Mouse (Mus musculus) forebrain, embryonic 13.5 days (tissue): Measurements from ENCODE around the gene Olfr470. TPM values are rescaled to one million over a fixed set of nuclear protein-coding genes. Genes with fewer than 3 reads are reported as not detected.
"Not testable (repeated sequence)": the region's sequence is repeated elsewhere in the genome, so short reads cannot be mapped to it uniquely, and the experiment has no call there.

Source experiments
- ATAC-seq: fragments of 200-750 bp; cut with Nextera tagmentation; 2 replicates; pipeline ENCODE4 v1.8.0; 2017
- H3K27ac ChIP-seq: fragments of 300-500 bp; sonication (generic); 2 replicates; pipeline ENCODE4 v1.5.1; 2015; ENCODE audit warnings: inconsistent platforms, mild to moderate bottlenecking, moderate library complexity
- H3K27me3 ChIP-seq: fragments of 300-500 bp; sonication (generic); 2 replicates; pipeline ENCODE4 v1.6.1; 2015; ENCODE audit warnings: mild to moderate bottlenecking, inconsistent platforms
- H3K36me3 ChIP-seq: fragments of 300-500 bp; sonication (generic); 2 replicates; pipeline ENCODE4 v1.6.1; 2015; ENCODE audit warnings: mild to moderate bottlenecking, inconsistent platforms; ENCODE audit not compliant: poor library complexity, severe bottlenecking
- H3K4me1 ChIP-seq: fragments of 300-500 bp; sonication (generic); 2 replicates; pipeline ENCODE4 v1.6.1; 2015; ENCODE audit warnings: inconsistent platforms
- H3K4me2 ChIP-seq: fragments of 300-500 bp; sonication (generic); 2 replicates; pipeline ENCODE4 v1.6.1; 2015; ENCODE audit warnings: inconsistent platforms, mild to moderate bottlenecking, moderate library complexity
- H3K4me3 ChIP-seq: fragments of 300-500 bp; sonication (generic); 2 replicates; pipeline ENCODE4 v1.5.1; 2015; ENCODE audit warnings: mild to moderate bottlenecking, inconsistent platforms
- H3K9ac ChIP-seq: fragments of 300-500 bp; sonication (generic); 2 replicates; pipeline ENCODE4 v1.6.1; 2015; ENCODE audit warnings: mild to moderate bottlenecking, inconsistent platforms
- H3K9me3 ChIP-seq: fragments of 300-500 bp; sonication (generic); replicated peaks from 2 replicates; pipeline ENCODE4 v1.6.1; 2016; ENCODE audit warnings: inconsistent platforms
- WGBS: fragments of 180-500 bp; shearing (Covaris S2); methylation state at CpG from one replicate; pipeline ENCODE4 v1.1.7; 2015; 5-methylcytosine and 5-hydroxymethylcytosine counted together
- polyA plus RNA-seq: library from polyadenylated mRNA; unstranded; fragments of >200 nt; fragmentation: Nextera tagmentation; extraction: Ambion mirVana; gene quantifications from 2 replicates; pipeline ENCODE4 v1.2.1, GENCODE M21; 2015

The Olfr470 gene
- not detected in 2 replicates for polyA plus RNA-seq

GRCm38 (mm10) chr7:107847390-107847789 lies at the start of gene Olfr470:
Olfr470 (minus strand) TSS chr7:107847490.
- not testable (repeated sequence) for ATAC-seq, H3K4me3 ChIP-seq, H3K9ac ChIP-seq, H3K27ac ChIP-seq, H3K9me3 ChIP-seq, H3K27me3 ChIP-seq, H3K36me3 ChIP-seq, H3K4me2 ChIP-seq, H3K4me1 ChIP-seq
- WGBS, result 91% methylated on average over 1 of the region's 1 CpGs

GRCm38 (mm10) chr7:107841719-107842118 lies 5.6 kb downstream of the Olfr470 start:
- no peaks in the 10 kb centered on the region for H3K9me3 ChIP-seq
- H3K36me3 ChIP-seq, result no peaks in the 10 kb centered on the region
- no peaks in the 10 kb centered on the region for H3K4me1 ChIP-seq
- H3K4me3 ChIP-seq, result no peak overlapping the region
- WGBS, result 82% methylated on average over 1 of the region's 1 CpGs
- no peaks in the 10 kb centered on the region for H3K27me3 ChIP-seq
- H3K9ac ChIP-seq, result no peak overlapping the region
- no peak for ATAC-seq
- H3K27ac ChIP-seq, result no peak overlapping the region
- H3K4me2 ChIP-seq, result no peak overlapping the region

GRCm38 (mm10) chr7:107825441-107825840 lies 21.8 kb downstream of the Olfr470 start, which contains the start of gene Olfr469:
Olfr469 (minus strand) TSS chr7:107825541.
- H3K9me3 ChIP-seq, H3K4me3 ChIP-seq, H3K4me2 ChIP-seq, H3K27ac ChIP-seq, H3K27me3 ChIP-seq, H3K4me1 ChIP-seq, H3K36me3 ChIP-seq, H3K9ac ChIP-seq, ATAC-seq: not testable (repeated sequence)

- H3K4me3 ChIP-seq, H3K27ac ChIP-seq, H3K9me3 ChIP-seq, ATAC-seq, H3K4me2 ChIP-seq, H3K9ac ChIP-seq, H3K4me1 ChIP-seq, H3K36me3 ChIP-seq, H3K27me3 ChIP-seq: not testable (repeated sequence)
- WGBS, result 69% methylated on average over 2 of the region's 2 CpGs
These were observed 23.4 kb downstream of the Olfr470 start for GRCm38 (mm10) chr7:107823867-107824266.

- Histone ChIP-seq H3K4me1 (no peaks in the 10 kb centered on the region), H3K9ac (no peak overlapping the region), H3K27me3 (no peaks in the 10 kb centered on the region), H3K4me2 (no peak overlapping the region), H3K27ac (no peak overlapping the region), H3K4me3 (no peak overlapping the region), H3K36me3 (no peaks in the 10 kb centered on the region), H3K9me3 (no peaks in the 10 kb centered on the region)
- ATAC-seq, result no peak
These were observed 27.8 kb downstream of the Olfr470 start for GRCm38 (mm10) chr7:107819442-107819841.

- H3K9me3 ChIP-seq, result peaks cover 5% of the 10 kb centered on the region; the same call in 1 of the 2 replicates
- H3K27ac ChIP-seq, result no peak within 1 kb of the TSS
- no peak within 1 kb of the TSS for H3K4me2 ChIP-seq
- no peaks in the 10 kb centered on the region for H3K36me3 ChIP-seq
- no peak for ATAC-seq
- H3K27me3 ChIP-seq, result no peaks in the 10 kb centered on the region
- H3K9ac ChIP-seq, result no peak within 1 kb of the TSS
- no peak within 1 kb of the TSS for H3K4me3 ChIP-seq
- H3K4me1 ChIP-seq, result no peaks in the 10 kb centered on the region
These were observed 35.3 kb downstream of the Olfr470 start, which contains the start of gene Olfr467 for GRCm38 (mm10) chr7:107811963-107812362. Olfr467 (plus strand) TSS chr7:107812263.

GRCm38 (mm10) chr7:107802138-107802537 lies 45.2 kb downstream of the Olfr470 start:
- ATAC-seq, result no peak
- Histone ChIP-seq H3K27ac (no peak overlapping the region), H3K4me3 (no peak overlapping the region), H3K9ac (no peak overlapping the region), H3K4me2 (no peak overlapping the region), H3K27me3 (no peaks in the 10 kb centered on the region), H3K36me3 (no peaks in the 10 kb centered on the region), H3K4me1 (no peaks in the 10 kb centered on the region), H3K9me3 (no peaks in the 10 kb centered on the region)
- 78% methylated on average over 3 of the region's 3 CpGs for WGBS

GRCm38 (mm10) chr7:107801108-107801507 lies 46.2 kb downstream of the Olfr470 start, which contains the start of gene Ovch2:
Ovch2 (minus strand) TSS chr7:107801208.
- no peak within 1 kb of the TSS for H3K4me2 ChIP-seq
- H3K9ac ChIP-seq, result no peak within 1 kb of the TSS
- H3K9me3 ChIP-seq, result no peaks in the 10 kb centered on the region
- no peaks in the 10 kb centered on the region for H3K27me3 ChIP-seq
- no peaks in the 10 kb centered on the region for H3K36me3 ChIP-seq
- H3K4me3 ChIP-seq, result no peak within 1 kb of the TSS
- 88% methylated on average over 2 of the region's 2 CpGs for WGBS
- H3K4me1 ChIP-seq, result no peaks in the 10 kb centered on the region
- no peak within 1 kb of the TSS for H3K27ac ChIP-seq
- no peak for ATAC-seq

- 79% methylated on average over 2 of the region's 2 CpGs for WGBS
- ATAC-seq, result no peak
These were observed 50.8 kb downstream of the Olfr470 start for GRCm38 (mm10) chr7:107796500-107796899.

More at GRCm38 (mm10) chr7:107796500-107796899, 50.8 kb downstream of the Olfr470 start:
- Histone ChIP-seq H3K4me1 (no peaks in the 10 kb centered on the region), H3K27me3 (no peaks in the 10 kb centered on the region), H3K4me2 (no peak overlapping the region), H3K9me3 (no peaks in the 10 kb centered on the region), H3K4me3 (no peak overlapping the region), H3K36me3 (no peaks in the 10 kb centered on the region), H3K9ac (no peak overlapping the region), H3K27ac (no peak overlapping the region)

Other genes with a start within 250 kb of the Olfr470 start
- not detected in 2 replicates for gene 5330417H12Rik, start 222.3 kb downstream of the Olfr470 start, polyA plus RNA-seq
- 0.10 TPM in 1 of 2 replicates, not detected in the other for gene Cyb5r2, start 89.5 kb downstream of the Olfr470 start, polyA plus RNA-seq
- gene Ovch2, start 46.3 kb downstream of the Olfr470 start, polyA plus RNA-seq, result not detected in 2 replicates
- not detected in 2 replicates for gene Olfr467, start 35.2 kb downstream of the Olfr470 start, polyA plus RNA-seq
- gene Olfr469, start 21.9 kb downstream of the Olfr470 start, polyA plus RNA-seq, result not detected in 2 replicates
- gene Olfr472, start 50.4 kb upstream of the Olfr470 start, polyA plus RNA-seq, result not detected in 2 replicates
- gene Olfr473, start 83.0 kb upstream of the Olfr470 start, polyA plus RNA-seq, result not detected in 2 replicates
- not detected in 2 replicates for gene Olfr474, start 107.2 kb upstream of the Olfr470 start, polyA plus RNA-seq
- gene Olfr476, start 117.3 kb upstream of the Olfr470 start, polyA plus RNA-seq, result not detected in 2 replicates
- gene Olfr477, start 139.2 kb upstream of the Olfr470 start, polyA plus RNA-seq, result not detected in 2 replicates
- gene Olfr478, start 186.5 kb upstream of the Olfr470 start, polyA plus RNA-seq, result not detected in 2 replicates
- gene Olfr479, start 203.2 kb upstream of the Olfr470 start, polyA plus RNA-seq, result not detected in 2 replicates
- gene Olfr480, start 219.9 kb upstream of the Olfr470 start, polyA plus RNA-seq, result not detected in 2 replicates
- not detected in 2 replicates for gene Olfr481, start 232.4 kb upstream of the Olfr470 start, polyA plus RNA-seq